Mouse (Mus musculus) bone marrow, adult 2 months (tissue): ENCODE results near the gene Azgp1. TPM values are rescaled to one million over a fixed set of nuclear protein-coding genes. Genes with fewer than 3 reads are reported as not detected.

Experiments used
- H3K27ac ChIP-seq: fragments of 200-500 bp; 2 replicates; pipeline ENCODE4 v1.5.1; 2012; ENCODE audit warnings: low read depth, mild to moderate bottlenecking, control low read depth, inconsistent platforms, low read length; ENCODE audit not compliant: control insufficient read depth, poor library complexity, insufficient read depth
- H3K4me1 ChIP-seq: fragments of 200-500 bp; 2 replicates; pipeline ENCODE4 v1.6.1; 2011; ENCODE audit warnings: low read length; ENCODE audit not compliant: control insufficient read depth, insufficient read depth
- H3K4me3 ChIP-seq: fragments of 200-500 bp; replicated peaks from 2 replicates; pipeline ENCODE3; 2011; ENCODE audit warnings: mild to moderate bottlenecking, low read depth, low read length, control low read depth; ENCODE audit not compliant: control insufficient read depth
- CTCF ChIP-seq: fragments of 200-500 bp; IDR thresholded peaks from 2 replicates; pipeline ENCODE4 v1.5.1; 2011; ENCODE audit warnings: low read length, control low read depth; ENCODE audit not compliant: control insufficient read depth, insufficient read depth
- POLR2A ChIP-seq: fragments of 200-500 bp; IDR thresholded peaks from 2 replicates; pipeline ENCODE4 v1.6.1; 2011; ENCODE audit warnings: low read depth, mild to moderate bottlenecking, control low read depth, low read length, borderline replicate concordance; ENCODE audit not compliant: control insufficient read depth
- WGBS: fragments of 180-500 bp; shearing (Covaris S2); methylation state at CpG from one replicate; pipeline ENCODE4 v1.1.7; 2018; 5-methylcytosine and 5-hydroxymethylcytosine counted together
- polyA plus RNA-seq: library from polyadenylated mRNA; stranded (reverse); fragments of >200 nt; gene quantifications from 2 replicates; pipeline ENCODE4 v1.2.4, GENCODE M21; 2011; ENCODE audit warnings: low replicate concordance; ENCODE audit not compliant: missing spikeins, insufficient read depth, insufficient read length

Gene Azgp1
- polyA plus RNA-seq, 1 experiment, result 9.7 TPM

- no peak overlapping the region for H3K4me3 ChIP-seq
- H3K4me1 ChIP-seq, result no peaks in the 10 kb centered on the region
- TF ChIP-seq POLR2A (no peak), CTCF (no peak)
- no peak overlapping the region for H3K27ac ChIP-seq
Observed at GRCm38 (mm10) chr5:137966492-137966891, 14.8 kb upstream of the Azgp1 start.

GRCm38 (mm10) chr5:137973161-137973560 is 8.2 kb upstream of the Azgp1 start:
- TF ChIP-seq POLR2A (no peak), CTCF (no peak)
- Histone ChIP-seq H3K4me3 (no peak overlapping the region), H3K27ac (no peak overlapping the region), H3K4me1 (no peaks in the 10 kb centered on the region)
- 53% methylated on average over 2 of the region's 2 CpGs for WGBS

GRCm38 (mm10) chr5:137973738-137974137 is 7.6 kb upstream of the Azgp1 start:
- 53% methylated on average over 3 of the region's 3 CpGs for WGBS
- H3K4me1 ChIP-seq, result no peaks in the 10 kb centered on the region
- no peak overlapping the region for H3K4me3 ChIP-seq
- TF ChIP-seq CTCF, result no peak
- no peak for TF ChIP-seq POLR2A
- no peak overlapping the region for H3K27ac ChIP-seq

GRCm38 (mm10) chr5:137974724-137975123 is 6.6 kb upstream of the Azgp1 start:
- TF ChIP-seq CTCF (no peak), POLR2A (no peak)
- H3K27ac ChIP-seq, result no peak overlapping the region
- H3K4me3 ChIP-seq, result no peak overlapping the region
- 47% methylated on average over 3 of the region's 3 CpGs for WGBS
- H3K4me1 ChIP-seq, result no peaks in the 10 kb centered on the region

- Histone ChIP-seq H3K27ac (no peak overlapping the region), H3K4me1 (no peaks in the 10 kb centered on the region), H3K4me3 (no peak overlapping the region)
- TF ChIP-seq CTCF (no peak), POLR2A (no peak)
- whole genome bisulfite sequencing, result 44% methylated on average over 1 of the region's 1 CpGs
Observed at GRCm38 (mm10) chr5:137975434-137975833, 5.9 kb upstream of the Azgp1 start.

GRCm38 (mm10) chr5:137977291-137977690 is 4.0 kb upstream of the Azgp1 start:
- WGBS, result 32% methylated on average over 1 of the region's 1 CpGs
- H3K27ac ChIP-seq, result no peak overlapping the region

GRCm38 (mm10) chr5:137979081-137979480 is 2.2 kb upstream of the Azgp1 start:
- Histone ChIP-seq H3K27ac (no peak overlapping the region), H3K4me1 (no peaks in the 10 kb centered on the region), H3K4me3 (no peak overlapping the region)
- WGBS, result 67% methylated on average over 2 of the region's 2 CpGs
- TF ChIP-seq POLR2A (no peak), CTCF (no peak)

More at GRCm38 (mm10) chr5:137977291-137977690, 4.0 kb upstream of the Azgp1 start:
- Histone ChIP-seq H3K4me3 (no peak overlapping the region), H3K4me1 (no peaks in the 10 kb centered on the region)
- no peak for TF ChIP-seq POLR2A
- TF ChIP-seq CTCF, result no peak

GRCm38 (mm10) chr5:137986351-137986750 is 5.0 kb downstream of the Azgp1 start:
- no peak overlapping the region for H3K4me3 ChIP-seq
- TF ChIP-seq CTCF, result no peak
- TF ChIP-seq POLR2A, result no peak
- WGBS, result 63% methylated on average over 1 of the region's 1 CpGs
- H3K4me1 ChIP-seq, result no peaks in the 10 kb centered on the region
- H3K27ac ChIP-seq, result no peak overlapping the region

- no peaks in the 10 kb centered on the region for H3K4me1 ChIP-seq
- no peak overlapping the region for H3K27ac ChIP-seq
- H3K4me3 ChIP-seq, result no peak overlapping the region
- 84% methylated on average over 5 of the region's 5 CpGs for WGBS
- TF ChIP-seq CTCF, result no peak
- TF ChIP-seq POLR2A, result no peak
Observed at GRCm38 (mm10) chr5:138009437-138009836, 28.1 kb downstream of the Azgp1 start.

- H3K4me3 ChIP-seq, result no peak overlapping the region
- no peak overlapping the region for H3K27ac ChIP-seq
- H3K4me1 ChIP-seq, result no peaks in the 10 kb centered on the region
- TF ChIP-seq CTCF (no peak), POLR2A (no peak)
- 86% methylated on average over 5 of the region's 5 CpGs for WGBS
Observed at GRCm38 (mm10) chr5:138012382-138012781, 31.1 kb downstream of the Azgp1 start.
